ENCODE assay signal across 30 mouse cellular contexts in genomic region chr11:72872061-72872460, GRCm38 (mm10).
"Had no signal": no experiment of that assay in that cellular context is flagged by ENCODE, and none has a peak within 500 bp of the region (broad histone marks: within the 10 kb centered on the region; RNA-seq: fewer than 3 reads in every experiment).

No protein-coding gene starts in this region.

- H3K9me3 ChIP-seq: limb, embryonic 10.5 days; limb, embryonic 12.5 days; limb, embryonic 13.5 days; limb, embryonic 15.5 days; liver, embryonic 12.5 days; liver, embryonic 13.5 days; liver, embryonic 15.5 days; lung, embryonic 15.5 days; megakaryocyte, embryonic 14.5 days; midbrain, embryonic 10.5 days; midbrain, embryonic 12.5 days; midbrain, embryonic 13.5 days had no signal

- H3K27me3 ChIP-seq: limb, embryonic 12.5 days; limb, embryonic 13.5 days; limb, embryonic 15.5 days; liver, embryonic 12.5 days; liver, embryonic 13.5 days; liver, embryonic 15.5 days; lung, embryonic 15.5 days; megakaryocyte, embryonic 14.5 days; midbrain, embryonic 12.5 days; midbrain, embryonic 13.5 days had no signal

- H3K4me1 ChIP-seq: limb, embryonic 10.5 days; limb, embryonic 12.5 days; limb, embryonic 13.5 days; limb, embryonic 15.5 days; liver, embryonic 12.5 days; liver, embryonic 13.5 days; liver, embryonic 15.5 days; lung, embryonic 15.5 days; midbrain, embryonic 10.5 days; midbrain, embryonic 12.5 days; midbrain, embryonic 13.5 days had no signal

- DNase-seq: left cerebral cortex, postnatal 4 days; liver; liver, embryonic 13.5 days; liver, postnatal 0 days; lung, adult 18-20 months; lung, adult 2 months; lung, embryonic 14.5 days; lung, postnatal 10 days; lung, postnatal 14 days; lung, postnatal 36 days; lung, postnatal 4 days; midbrain, embryonic 14.5 days had no signal

- H3K9ac ChIP-seq: limb, embryonic 12.5 days; limb, embryonic 13.5 days; limb, embryonic 15.5 days; liver, embryonic 12.5 days; liver, embryonic 13.5 days; liver, embryonic 14.5 days; liver, embryonic 15.5 days; liver, postnatal 0 days; lung, embryonic 14.5 days; lung, embryonic 15.5 days; midbrain, embryonic 12.5 days; midbrain, embryonic 13.5 days had no signal

- ATAC-seq: liver, embryonic 12.5 days; liver, postnatal 0 days; lung, postnatal 0 days; midbrain, embryonic 13.5 days; midbrain, embryonic 16.5 days had no signal

- H3K27ac ChIP-seq: left cerebral cortex, adult 2 months; limb, embryonic 10.5 days; limb, embryonic 12.5 days; limb, embryonic 13.5 days; limb, embryonic 15.5 days; liver, embryonic 12.5 days; liver, embryonic 13.5 days; liver, embryonic 14.5 days; liver, embryonic 15.5 days; lung, embryonic 15.5 days; macrophage; midbrain, embryonic 10.5 days; midbrain, embryonic 12.5 days; midbrain, embryonic 13.5 days had no signal

- H3K4me2 ChIP-seq: limb, embryonic 12.5 days; limb, embryonic 13.5 days; limb, embryonic 15.5 days; liver, embryonic 11.5 days; liver, embryonic 12.5 days; liver, embryonic 13.5 days; liver, embryonic 15.5 days; lung, embryonic 14.5 days; lung, embryonic 15.5 days; midbrain, embryonic 12.5 days; midbrain, embryonic 13.5 days had no signal

- H3K4me3 ChIP-seq: left cerebral cortex, adult 2 months; limb, embryonic 10.5 days; limb, embryonic 12.5 days; limb, embryonic 13.5 days; limb, embryonic 15.5 days; liver, embryonic 12.5 days; liver, embryonic 13.5 days; liver, embryonic 15.5 days; lung, embryonic 15.5 days; megakaryocyte, embryonic 14.5 days; midbrain, embryonic 10.5 days; midbrain, embryonic 12.5 days; midbrain, embryonic 13.5 days; myocyte had no signal
